Mouse (Mus musculus): ENCODE measurements around the gene Krtap1-3. TPM values are rescaled to one million over a fixed set of nuclear protein-coding genes. Genes with fewer than 3 reads are reported as not detected.
"Not testable (repeated sequence)": the region's sequence is repeated elsewhere in the genome, so short reads cannot be mapped to it uniquely, and the experiment has no call there.

Gene Krtap1-3
- total RNA-seq (2021): not detected

- intact Hi-C loops (cut with DNase I): no loop called here
Observed at GRCm38 (mm10) chr11:99590981-99591380, at the start of gene Krtap1-3. TSS of gene Krtap1-3 (minus strand) at chr11:99591339.

GRCm38 (mm10) chr11:99640926-99641325 is 49.8 kb upstream of the Krtap1-3 start:
- no peak for DNase-seq (ENCODE audit: low spot score)
- intact Hi-C loops (cut with DNase I): no loop called here

More at GRCm38 (mm10) chr11:99590981-99591380, at the start of gene Krtap1-3:
- DNase-seq (ENCODE audit: low spot score): no peak

GRCm38 (mm10) chr11:99637086-99637485 is 45.9 kb upstream of the Krtap1-3 start:
- intact Hi-C loops (cut with DNase I): no loop called here
- DNase-seq (ENCODE audit: low spot score): no peak

GRCm38 (mm10) chr11:99634653-99635134 is 43.6 kb upstream of the Krtap1-3 start, which contains the start of gene Krtap4-2:
TSS of gene Krtap4-2 (minus strand) at chr11:99635084.
- intact Hi-C loops (cut with DNase I): no loop called here
- DNase-seq (ENCODE audit: low spot score): no peak

DNA sequence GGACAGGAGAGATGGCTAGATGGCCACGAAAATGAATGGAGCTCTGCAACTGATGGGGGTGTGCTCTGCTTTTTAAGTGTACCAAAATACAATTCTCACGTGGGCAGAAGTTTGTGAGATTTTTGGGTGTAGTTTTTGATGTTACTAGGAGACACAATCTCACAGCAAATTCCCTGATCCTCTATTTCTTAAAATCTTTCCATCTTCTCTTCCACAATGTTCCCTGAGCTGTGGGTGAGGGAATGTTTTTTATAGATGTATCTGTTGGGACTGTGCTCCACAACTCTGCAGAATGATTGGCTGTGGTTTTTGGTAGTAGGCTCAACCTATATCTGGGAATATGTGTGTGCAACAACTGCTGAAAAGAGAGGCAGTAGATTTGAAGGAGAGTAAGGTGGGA is 42.2 kb upstream of the Krtap1-3 start:
- DNase-seq (ENCODE audit: low spot score): no peak
- intact Hi-C loops (cut with DNase I): no loop called here

GRCm38 (mm10) chr11:99630890-99631289 is 39.8 kb upstream of the Krtap1-3 start:
- intact Hi-C loops (cut with DNase I): no loop called here
- no peak for DNase-seq (ENCODE audit: low spot score)

GRCm38 (mm10) chr11:99628138-99628537 is 37.0 kb upstream of the Krtap1-3 start, which contains the start of gene Krtap4-1:
TSS of gene Krtap4-1 (minus strand) at chr11:99628238.
- intact Hi-C loops (cut with DNase I): no loop called here
- no peak for DNase-seq (ENCODE audit: low spot score)

DNA sequence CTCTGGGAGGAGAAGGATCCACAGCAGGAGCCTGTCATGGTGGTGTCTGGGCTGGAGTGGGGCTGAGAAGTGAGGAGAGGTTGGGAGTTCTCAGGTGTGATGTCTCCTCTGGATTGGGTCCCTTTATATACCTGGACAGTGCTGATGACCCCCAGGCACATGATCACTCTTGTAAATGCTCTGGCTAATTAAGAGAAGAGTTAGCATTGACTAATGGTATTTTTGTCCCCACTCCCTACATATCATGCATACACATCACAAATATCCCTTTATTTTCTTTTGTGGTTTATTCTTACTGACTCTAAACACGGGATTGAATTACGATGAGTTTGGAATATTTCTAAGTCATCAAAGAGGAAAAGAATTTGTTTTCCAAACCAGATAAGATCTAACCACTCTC is 29.2 kb upstream of the Krtap1-3 start, which contains the start of gene Gm11562:
Gm11562 (minus strand) TSS at position 101 of the 400 bp plus-strand sequence.
- no peak for DNase-seq (ENCODE audit: low spot score)
- intact Hi-C loops (cut with DNase I): no loop called here

DNA sequence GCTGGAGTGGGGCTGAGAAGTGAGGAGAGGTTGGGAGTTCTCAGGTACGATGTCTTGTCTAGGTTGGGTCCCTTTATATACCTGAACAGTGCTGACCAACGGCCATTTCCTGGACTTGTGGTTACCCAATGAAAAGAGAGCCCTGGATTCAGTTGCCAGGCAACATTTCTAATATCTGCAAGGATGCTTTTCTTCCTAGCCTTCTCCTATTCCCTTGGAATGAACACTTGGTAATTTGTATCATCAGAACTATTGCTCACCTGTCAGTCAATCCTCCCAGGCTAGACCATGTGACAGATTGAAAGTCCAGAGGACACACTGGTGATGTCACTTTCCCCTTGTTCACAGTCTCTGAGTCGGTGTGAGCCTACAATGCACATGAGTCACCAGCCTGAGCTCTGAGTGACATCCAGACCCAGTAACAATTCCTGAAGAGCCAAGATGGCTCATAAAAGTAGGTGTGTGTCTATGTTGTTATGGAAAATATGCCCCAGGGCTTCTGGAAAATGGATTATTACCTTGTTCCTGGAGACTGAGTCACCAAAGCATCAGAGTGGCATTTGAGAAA is 23.7 kb upstream of the Krtap1-3 start, which contains the start of gene Krtap2-4:
Krtap2-4 (minus strand) TSS at position 51 of the 568 bp plus-strand sequence.
- DNase-seq (ENCODE audit: low spot score): no peak
- intact Hi-C loops (cut with DNase I): no loop called here

DNA sequence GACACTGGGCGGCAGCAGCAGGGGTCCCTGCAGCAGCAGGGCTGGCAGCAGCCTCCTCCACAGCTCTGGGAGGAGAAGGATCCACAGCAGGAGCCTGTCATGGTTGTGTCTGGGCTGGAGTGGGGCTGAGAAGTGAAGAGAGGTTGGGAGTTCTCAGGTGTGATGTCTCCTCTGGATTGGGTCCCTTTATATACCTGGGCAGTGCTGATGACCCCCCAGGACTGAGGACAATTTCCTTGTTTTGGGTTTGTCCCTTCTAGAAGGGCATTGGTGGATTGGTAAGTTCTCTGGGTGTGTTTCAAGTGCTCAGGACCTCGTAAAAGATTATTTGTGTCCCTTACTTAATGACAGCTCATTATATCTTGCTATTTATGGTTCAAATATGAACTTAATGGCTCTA is 18.9 kb upstream of the Krtap1-3 start, which contains the start of gene Gm11937:
Gm11937 (minus strand) TSS at position 101 of the 400 bp plus-strand sequence.
- intact Hi-C loops (cut with DNase I); DNase-seq (ENCODE audit: low spot score): not testable (repeated sequence)

GRCm38 (mm10) chr11:99609126-99609525 is 18.0 kb upstream of the Krtap1-3 start:
- intact Hi-C loops (cut with DNase I): no loop called here
- DNase-seq (ENCODE audit: low spot score): no peak

- intact Hi-C loops (cut with DNase I); DNase-seq (ENCODE audit: low spot score): not testable (repeated sequence)
Observed at GRCm38 (mm10) chr11:99603208-99603607, 12.1 kb upstream of the Krtap1-3 start, which contains the start of gene Gm11938. TSS of gene Gm11938 (minus strand) at chr11:99603308.

DNA sequence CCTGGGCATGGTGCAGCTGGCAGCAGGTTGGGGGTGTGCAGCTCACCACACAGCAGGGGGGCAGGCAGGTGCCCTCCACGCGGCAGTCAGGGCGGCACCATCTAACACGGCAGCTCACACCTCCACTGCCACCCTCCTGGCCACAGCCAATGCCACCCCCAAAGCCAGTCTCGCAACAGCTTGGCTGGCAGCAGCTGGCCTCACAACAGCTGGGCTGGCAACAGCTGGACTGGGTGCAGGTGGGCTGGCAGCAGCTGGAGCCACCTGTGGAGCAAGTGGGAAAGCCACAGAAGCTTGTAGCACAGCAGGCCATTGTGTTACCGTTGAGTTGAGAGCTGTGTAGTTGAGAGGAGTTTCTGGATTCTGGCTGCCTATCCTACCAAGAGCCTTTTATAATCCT is 6.6 kb upstream of the Krtap1-3 start, which contains the start of gene Krtap9-3:
Krtap9-3 (minus strand) TSS at position 364 of the 400 bp plus-strand sequence.
- DNase-seq (ENCODE audit: low spot score); intact Hi-C loops (cut with DNase I): not testable (repeated sequence)

DNA sequence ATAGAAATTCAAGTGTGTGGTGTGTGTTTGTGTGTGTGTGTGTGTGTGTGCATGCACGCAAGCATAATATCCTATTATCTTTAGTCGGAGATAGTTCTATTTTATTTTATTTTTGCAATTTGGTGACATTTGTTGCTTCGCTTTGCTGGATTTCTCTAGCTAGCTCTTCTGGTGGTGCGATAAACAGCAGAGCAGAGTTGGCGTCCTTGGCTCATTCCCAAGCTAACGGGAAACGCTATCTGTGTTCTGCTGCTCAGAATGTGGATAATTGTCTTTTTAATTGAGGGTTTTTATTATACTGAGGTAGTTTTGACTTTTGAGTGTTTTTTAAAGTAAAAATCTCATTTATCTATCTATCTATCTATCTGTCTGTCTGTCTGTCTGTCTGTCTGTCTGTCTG is 6.0 kb downstream of the Krtap1-3 start:
- DNase-seq (ENCODE audit: low spot score): no peak
- intact Hi-C loops (cut with DNase I): no loop called here

DNA sequence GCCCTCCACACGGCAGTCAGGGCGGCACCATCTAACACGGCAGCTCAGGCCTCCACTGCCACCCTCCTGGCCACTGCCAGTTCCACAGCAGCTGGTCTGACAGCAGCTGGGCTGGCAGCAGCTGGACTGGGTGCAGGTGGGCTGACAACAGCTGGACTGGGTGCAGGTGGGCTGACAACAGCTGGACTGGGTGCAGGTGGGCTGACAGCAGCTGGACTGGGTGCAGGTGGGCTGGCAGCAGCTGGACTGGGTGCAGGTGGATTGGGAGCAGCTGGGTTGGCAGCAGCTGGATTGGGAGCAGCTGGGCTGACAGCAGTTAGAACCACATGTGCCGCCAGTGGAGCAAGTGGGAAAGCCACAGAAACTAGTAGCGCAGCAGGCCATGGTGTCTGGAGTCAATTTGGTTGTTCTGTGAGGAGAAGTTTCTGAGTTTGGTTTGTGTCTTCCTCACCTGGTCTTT is 7.9 kb downstream of the Krtap1-3 start, which contains the start of gene Krtap1-4:
Krtap1-4 (minus strand) TSS at position 410 of the 460 bp plus-strand sequence.
- intact Hi-C loops (cut with DNase I): no loop called here
- no peak for DNase-seq (ENCODE audit: low spot score)

DNA sequence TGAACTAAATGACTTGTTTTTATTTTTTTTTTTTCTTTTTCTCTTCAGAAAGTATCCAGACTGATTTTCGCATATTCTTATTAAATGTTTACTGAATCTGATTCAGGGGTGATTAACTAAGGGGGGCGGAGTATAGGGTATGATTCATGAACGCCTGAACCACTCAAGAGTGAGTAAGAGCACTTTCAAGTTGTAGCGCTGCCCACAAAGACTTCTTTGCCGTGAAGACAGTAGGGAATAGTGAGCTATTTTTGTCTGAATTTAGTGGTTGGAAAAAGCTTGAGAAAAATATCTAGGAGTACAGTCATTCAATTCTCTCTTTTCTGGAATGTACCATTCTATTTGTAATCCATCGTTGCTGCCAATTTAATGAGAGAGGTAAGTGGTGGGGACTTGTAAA is 9.6 kb downstream of the Krtap1-3 start:
- intact Hi-C loops (cut with DNase I): no loop called here
- no peak for DNase-seq (ENCODE audit: low spot score)

DNA sequence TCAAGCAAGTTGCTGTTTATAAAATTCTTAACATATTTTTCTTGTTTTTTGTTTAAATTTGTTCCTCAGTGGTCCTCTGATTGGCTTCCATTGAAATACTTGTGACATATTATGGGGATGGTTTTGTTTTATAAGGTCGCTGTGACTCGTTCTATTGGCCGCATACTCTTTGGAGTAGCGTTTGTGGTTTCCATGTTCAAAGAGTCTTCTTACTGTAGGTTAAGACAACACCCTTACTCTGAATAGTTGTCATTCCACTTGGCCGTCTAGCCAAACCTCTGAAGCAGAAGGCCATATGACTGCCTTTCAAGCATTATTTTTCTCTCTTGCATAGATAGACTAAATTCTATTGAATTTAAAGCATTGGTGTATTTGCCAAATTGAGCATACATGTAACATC is 10.1 kb downstream of the Krtap1-3 start:
- no peak for DNase-seq (ENCODE audit: low spot score)
- intact Hi-C loops (cut with DNase I): no loop called here

DNA sequence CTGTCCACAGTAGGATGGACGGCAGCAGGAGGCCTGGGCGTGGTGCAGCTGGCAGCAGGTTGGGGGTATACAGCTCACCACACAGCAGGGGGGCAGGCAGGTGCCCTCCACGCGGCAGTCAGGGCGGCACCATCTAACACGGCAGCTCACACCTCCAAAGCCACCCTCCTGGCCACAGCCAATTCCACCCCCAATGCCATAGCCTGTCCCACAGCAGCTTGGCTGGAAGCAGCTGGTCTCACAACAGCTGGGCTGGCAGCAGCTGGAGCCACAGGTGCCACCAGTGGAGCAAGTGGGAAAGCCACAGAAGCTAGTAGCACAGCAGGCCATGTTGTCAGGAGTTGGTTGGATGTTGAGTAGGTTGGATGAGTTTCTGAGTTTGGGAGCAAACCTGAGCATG is 10.5 kb downstream of the Krtap1-3 start, which contains the start of gene Krtap1-5:
Krtap1-5 (minus strand) TSS at position 381 of the 400 bp plus-strand sequence.
- no peak for DNase-seq (ENCODE audit: low spot score)

DNA sequence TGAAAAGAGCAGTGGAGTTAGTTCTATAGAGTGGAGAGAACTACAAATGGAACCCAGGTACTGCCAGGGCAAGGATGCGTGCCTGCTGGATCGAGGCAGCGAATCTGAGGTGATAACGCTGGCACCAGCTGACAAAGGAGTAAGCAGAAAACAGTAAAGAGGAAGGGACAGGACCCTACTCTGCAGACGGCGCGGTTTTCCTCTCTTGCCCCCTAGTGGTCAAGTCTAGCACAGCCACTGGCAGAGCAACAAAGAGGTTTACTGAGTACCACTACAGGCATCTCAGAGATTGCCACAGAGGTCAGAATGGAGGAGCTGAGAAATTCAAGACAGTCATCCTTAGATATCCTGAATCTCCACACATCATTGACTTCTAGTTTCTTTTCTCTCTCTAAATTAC is 17.0 kb downstream of the Krtap1-3 start:
- intact Hi-C loops (cut with DNase I): loop anchor here (2.0 kb wide), 1 partner anchor 195 kb away; no protein-coding TSS in a partner anchor
- no peak for DNase-seq (ENCODE audit: low spot score)

More for the DNA sequence above, 10.5 kb downstream of the Krtap1-3 start, which contains the start of gene Krtap1-5:
- intact Hi-C loops (cut with DNase I): no loop called here

- intact Hi-C loops (cut with DNase I): loop anchor here (2.0 kb wide), 1 partner anchor 108 kb away; no protein-coding TSS in a partner anchor
- DNase-seq (ENCODE audit: low spot score): no peak
Observed at GRCm38 (mm10) chr11:99573164-99573563, 18.0 kb downstream of the Krtap1-3 start.

DNA sequence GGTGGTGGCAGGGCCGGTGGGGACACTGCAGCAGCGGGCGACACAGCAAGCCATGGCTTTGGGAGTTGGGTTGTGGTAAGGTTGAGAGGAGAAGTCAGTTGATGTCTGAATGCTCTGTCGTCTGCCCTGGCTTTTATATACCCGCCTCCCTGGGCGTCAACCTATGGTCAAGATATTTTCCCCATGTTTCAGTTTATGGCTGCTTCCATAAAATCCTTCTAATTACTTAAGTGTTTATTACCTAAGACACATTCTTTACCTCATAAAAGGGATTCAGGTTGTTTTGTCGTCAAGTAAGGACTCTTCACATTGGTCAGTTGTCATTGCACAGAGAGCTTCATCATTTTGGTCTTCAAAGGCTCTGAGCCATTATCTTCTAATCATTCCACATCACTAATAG is 24.6 kb downstream of the Krtap1-3 start, which contains the start of gene Krtap3-1:
Krtap3-1 (minus strand) TSS at position 101 of the 400 bp plus-strand sequence.
- intact Hi-C loops (cut with DNase I): no loop called here
- DNase-seq (ENCODE audit: low spot score): no peak

All from heart, postnatal 25 days (tissue).